Mouse (Mus musculus) heart, adult 2 months (tissue): ENCODE results near the gene Cyct. TPM values are rescaled to one million over a fixed set of nuclear protein-coding genes. Genes with fewer than 3 reads are reported as not detected.
A peak's percentile ranks its signal among the peaks of the same experiment; 100 is the strongest.

Source experiments
- DNase-seq, 2 experiments: peaks; one replicate each; pipeline ENCODE4 v3.0.0; 2021
- H3K27ac ChIP-seq: fragments of 200-600 bp; 2 replicates; pipeline ENCODE4 v1.8.1; 2022
- H3K27me3 ChIP-seq: fragments of 200-500 bp; 2 replicates; pipeline ENCODE4 v1.6.1; 2012; ENCODE audit warnings: mild to moderate bottlenecking, low read length, inconsistent platforms, mixed read lengths; ENCODE audit not compliant: control insufficient read depth, insufficient read depth
- H3K36me3 ChIP-seq: fragments of 200-500 bp; 2 replicates; pipeline ENCODE4 v1.6.1; 2012; ENCODE audit warnings: low read length, inconsistent platforms; ENCODE audit not compliant: control insufficient read depth, insufficient read depth
- H3K4me1 ChIP-seq: fragments of 200-500 bp; 2 replicates; pipeline ENCODE4 v1.6.1; 2011; ENCODE audit warnings: low read length; ENCODE audit not compliant: control insufficient read depth, insufficient read depth
- H3K4me3 ChIP-seq: fragments of 200-600 bp; 2 replicates; pipeline ENCODE4 v1.8.1; 2022
- H3K79me2 ChIP-seq: fragments of 200-500 bp; replicated peaks from 2 replicates; pipeline ENCODE4 v1.6.1; 2012; ENCODE audit warnings: mild to moderate bottlenecking, inconsistent platforms, low read length, moderate library complexity, mixed read lengths; ENCODE audit not compliant: control insufficient read depth, insufficient read depth
- H3K9ac ChIP-seq: fragments of 200-500 bp; 2 replicates; pipeline ENCODE4 v1.6.1; 2012; ENCODE audit warnings: low read depth, mild to moderate bottlenecking, control low read depth, inconsistent platforms, low read length, mixed read lengths
- CTCF ChIP-seq: fragments of 200-600 bp; IDR thresholded peaks from 2 replicates; pipeline ENCODE4 v1.8.1; 2022; ENCODE audit warnings: antibody characterized with exemption, mild to moderate bottlenecking, moderate library complexity
- EP300 ChIP-seq: fragments of 200-500 bp; IDR thresholded peaks from 2 replicates; pipeline ENCODE4 v1.6.1; 2011; ENCODE audit warnings: low read depth, low read length, control low read depth; ENCODE audit not compliant: insufficient read depth
- POLR2A ChIP-seq: fragments of 200-500 bp; IDR thresholded peaks from 2 replicates; pipeline ENCODE4 v1.6.1; 2011; ENCODE audit warnings: mild to moderate bottlenecking, low read depth, low read length, control low read depth; ENCODE audit not compliant: insufficient read depth
- WGBS: fragments of 180-500 bp; shearing (Covaris S2); methylation state at CpG from one replicate; pipeline ENCODE4 v1.1.7; 2018; 5-methylcytosine and 5-hydroxymethylcytosine counted together
- intact Hi-C: fragments of 180-260 bp; cut with DNase I; formaldehyde crosslinking; loops from one replicate; pipeline ENCODE4 v1.15.1; 2025
- polyA plus RNA-seq: library from polyadenylated mRNA; depleted of rRNA; stranded (reverse); fragments of >200 nt; gene quantifications from 2 replicates; pipeline ENCODE4 v1.2.3, GENCODE M21; 2012
- total RNA-seq, 2 experiments: library from RNA; stranded (reverse); gene quantifications; 2 replicates each; pipeline ENCODE4 v1.2.3; 2021

Gene Cyct
- total and polyA plus RNA-seq, 3 experiments: 0.73 TPM; not detected in 2

- H3K4me1 ChIP-seq: no peaks in the 10 kb centered on the region
- H3K79me2 ChIP-seq: no peaks in the 10 kb centered on the region
- no peak overlapping the region for H3K9ac ChIP-seq
- H3K27ac ChIP-seq: no peak overlapping the region
- H3K4me3 ChIP-seq: no peak overlapping the region
- no peaks in the 10 kb centered on the region for H3K27me3 ChIP-seq
- intact Hi-C loops: no loop called here
- TF ChIP-seq EP300 (no peak), POLR2A (no peak), CTCF (no peak)
- H3K36me3 ChIP-seq: no peaks in the 10 kb centered on the region
- DNase-seq: no peak
Observed at GRCm38 (mm10) chr2:76400178-76400577, 39.9 kb upstream of the Cyct start.

- DNase-seq: no peak
Observed at GRCm38 (mm10) chr2:76386531-76386930, 26.3 kb upstream of the Cyct start.

GRCm38 (mm10) chr2:76378646-76379045 is 18.4 kb upstream of the Cyct start:
- H3K27ac ChIP-seq: no peak overlapping the region
- no peak for DNase-seq
- no peaks in the 10 kb centered on the region for H3K79me2 ChIP-seq
- WGBS: 94% methylated on average over 19 of the region's 19 CpGs
- H3K4me1 ChIP-seq: no peaks in the 10 kb centered on the region
- no peak overlapping the region for H3K4me3 ChIP-seq
- no peaks in the 10 kb centered on the region for H3K27me3 ChIP-seq
- intact Hi-C loops: no loop called here
- H3K36me3 ChIP-seq: peaks cover 2% of the 10 kb centered on the region
- no peak overlapping the region for H3K9ac ChIP-seq
- TF ChIP-seq CTCF (no peak), POLR2A (no peak), EP300 (no peak)

More at GRCm38 (mm10) chr2:76386531-76386930, 26.3 kb upstream of the Cyct start:
- Histone ChIP-seq H3K36me3 (no peaks in the 10 kb centered on the region), H3K27ac (no peak overlapping the region), H3K4me1 (no peaks in the 10 kb centered on the region), H3K4me3 (no peak overlapping the region), H3K9ac (no peak overlapping the region), H3K79me2 (no peaks in the 10 kb centered on the region), H3K27me3 (no peaks in the 10 kb centered on the region)
- intact Hi-C loops: no loop called here
- no peak for TF ChIP-seq POLR2A
- TF ChIP-seq EP300: no peak
- TF ChIP-seq CTCF: no peak

- Histone ChIP-seq H3K9ac (no peak overlapping the region), H3K79me2 (peaks cover 6% of the 10 kb centered on the region; the same call in 1 of the 2 replicates), H3K27ac (no peak overlapping the region), H3K4me1 (no peaks in the 10 kb centered on the region; the same call in 1 of the 2 replicates), H3K27me3 (no peaks in the 10 kb centered on the region), H3K4me3 (no peak overlapping the region), H3K36me3 (peaks cover 13% of the 10 kb centered on the region)
- no peak for TF ChIP-seq CTCF
- TF ChIP-seq EP300: no peak
- TF ChIP-seq POLR2A: no peak
- no peak for DNase-seq
- intact Hi-C loops: no loop called here
- 91% methylated on average over 6 of the region's 6 CpGs for WGBS
Observed at GRCm38 (mm10) chr2:76374544-76375206, 14.4 kb upstream of the Cyct start.

GRCm38 (mm10) chr2:76372244-76372643 is 12.0 kb upstream of the Cyct start:
- 47% methylated on average over 4 of the region's 4 CpGs for WGBS
- H3K9ac ChIP-seq: no peak overlapping the region
- H3K4me3 ChIP-seq: no peak overlapping the region
- peaks cover 13% of the 10 kb centered on the region for H3K36me3 ChIP-seq
- DNase-seq: peak in 1 of 2 experiments; percentile 37
- peak overlapping the region; percentile 29 for H3K27ac ChIP-seq
- intact Hi-C loops: no loop called here
- no peaks in the 10 kb centered on the region for H3K27me3 ChIP-seq
- no peaks in the 10 kb centered on the region; the same call in 1 of the 2 replicates for H3K4me1 ChIP-seq
- 0 out of 2 replicates have a peak, but pooled peaks have one; percentile 31 for TF ChIP-seq EP300
- no peak for TF ChIP-seq CTCF
- TF ChIP-seq POLR2A: no peak
- peaks cover 6% of the 10 kb centered on the region; the same call in 1 of the 2 replicates for H3K79me2 ChIP-seq

GRCm38 (mm10) chr2:76370656-76370922 is 10.3 kb upstream of the Cyct start:
- H3K27me3 ChIP-seq: no peaks in the 10 kb centered on the region
- H3K36me3 ChIP-seq: peaks cover 13% of the 10 kb centered on the region
- peak overlapping the region; percentile 67 for H3K27ac ChIP-seq
- TF ChIP-seq CTCF (no peak), EP300 (no peak), POLR2A (no peak)
- peak overlapping the region; percentile 88 for H3K9ac ChIP-seq
- intact Hi-C loops: no loop called here
- peaks cover 6% of the 10 kb centered on the region; the same call in 1 of the 2 replicates for H3K79me2 ChIP-seq
- DNase-seq: no peak
- peak overlapping the region; percentile 96 for H3K4me3 ChIP-seq
- no peaks in the 10 kb centered on the region; the same call in 1 of the 2 replicates for H3K4me1 ChIP-seq
- WGBS: 2% methylated on average over 7 of the region's 7 CpGs
